Mouse (Mus musculus): ENCODE measurements around the gene Adad2.

DNA sequence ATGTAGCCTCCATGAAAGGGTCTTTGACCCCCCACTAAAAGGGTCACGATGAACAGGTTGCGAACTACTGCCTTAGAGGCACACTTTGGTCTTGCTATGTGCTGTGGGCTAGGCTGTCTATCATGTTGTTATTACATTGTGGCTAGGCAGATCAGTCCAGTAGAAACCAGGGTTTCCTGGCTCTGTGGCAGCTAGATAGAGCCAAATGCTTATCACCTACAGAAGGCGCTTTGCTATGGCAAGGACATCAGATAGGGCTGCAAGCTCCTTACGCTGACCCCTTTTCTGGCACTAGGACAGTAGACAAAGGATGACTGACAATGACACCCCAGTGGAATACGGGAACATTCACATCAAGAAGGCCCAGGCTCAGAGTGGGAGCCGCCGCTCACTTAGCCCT, 14.7 kb downstream of the Adad2 start:
- TF ChIP-seq CTCF (IDR thresholded peaks at IDR 0.05; ENCODE audit: low read depth) (no peak), EP300 (IDR thresholded peaks at IDR 0.05; ENCODE audit: low read depth) (no peak)

All from liver, embryonic 14.5 days (tissue).